Mouse (Mus musculus) kidney, adult 2 months (tissue): ENCODE measurements around the gene E2f2. TPM values are rescaled to one million over a fixed set of nuclear protein-coding genes. Genes with fewer than 3 reads are reported as not detected.

ENCODE experiments used
- DNase-seq: peaks from one replicate; pipeline ENCODE4 v3.0.0; 2021
- H3K27ac ChIP-seq: fragments of 200-500 bp; 2 replicates; pipeline ENCODE4 v1.5.1; 2012; ENCODE audit warnings: low read depth, low read length, control low read depth, inconsistent platforms; ENCODE audit not compliant: insufficient read depth
- H3K27me3 ChIP-seq: fragments of 200-500 bp; replicated peaks from 2 replicates; pipeline ENCODE4 v1.6.1; 2012; ENCODE audit warnings: mild to moderate bottlenecking, moderate library complexity, low read length, inconsistent platforms; ENCODE audit not compliant: control insufficient read depth, insufficient read depth
- H3K36me3 ChIP-seq: fragments of 200-500 bp; 2 replicates; pipeline ENCODE4 v1.6.1; 2012; ENCODE audit warnings: mild to moderate bottlenecking, moderate library complexity, low read length, inconsistent platforms; ENCODE audit not compliant: control insufficient read depth, insufficient read depth
- H3K4me1 ChIP-seq: fragments of 200-500 bp; 2 replicates; pipeline ENCODE4 v1.6.1; 2011; ENCODE audit warnings: low read length; ENCODE audit not compliant: control insufficient read depth, insufficient read depth
- H3K4me3 ChIP-seq: fragments of 200-500 bp; 2 replicates; pipeline ENCODE4 v1.5.1; 2011; ENCODE audit warnings: mild to moderate bottlenecking, low read depth, low read length, control low read depth; ENCODE audit not compliant: insufficient read depth
- CTCF ChIP-seq: fragments of 200-500 bp; conservative IDR thresholded peaks from 2 replicates; pipeline ENCODE4 v1.5.1; 2011; ENCODE audit warnings: low read depth, mild to moderate bottlenecking, control low read depth, low read length, moderate library complexity, mixed read lengths; ENCODE audit not compliant: insufficient read depth, insufficient read length
- POLR2A ChIP-seq: fragments of 200-500 bp; IDR thresholded peaks from one replicate; pipeline ENCODE4 v1.6.1; 2011; ENCODE audit warnings: low read depth, low read length, control low read depth
- WGBS: fragments of 180-500 bp; shearing (Covaris S2); methylation state at CpG from one replicate; pipeline ENCODE4 v1.1.7; 2018; 5-methylcytosine and 5-hydroxymethylcytosine counted together
- polyA plus RNA-seq: library from polyadenylated mRNA; depleted of rRNA; stranded (reverse); fragments of >200 nt; gene quantifications from 2 replicates; pipeline ENCODE4 v1.2.3, GENCODE M21; 2012

Gene E2f2
- polyA plus RNA-seq, 1 experiment: 2.2 TPM

- no peak for TF ChIP-seq POLR2A
- no peak for TF ChIP-seq CTCF
Observed at GRCm38 (mm10) chr4:136145362-136145885, 26.8 kb upstream of the E2f2 start.

GRCm38 (mm10) chr4:136145991-136146711, 26.0 kb upstream of the E2f2 start:
- Histone ChIP-seq H3K27ac (peak overlapping the region; percentile 99), H3K4me3 (peak overlapping the region; percentile 71), H3K36me3 (no peaks in the 10 kb centered on the region; the same call in 1 of the 2 replicates), H3K27me3 (no peaks in the 10 kb centered on the region), H3K4me1 (peaks cover 25% of the 10 kb centered on the region)
- DNase-seq: peak; percentile 43
- TF ChIP-seq POLR2A: no peak
- no peak for TF ChIP-seq CTCF
- WGBS: 31% methylated on average over 7 of the region's 7 CpGs

More at GRCm38 (mm10) chr4:136145362-136145885, 26.8 kb upstream of the E2f2 start:
- peaks cover 29% of the 10 kb centered on the region for H3K4me1 ChIP-seq
- no peaks in the 10 kb centered on the region for H3K27me3 ChIP-seq
- 24% methylated on average over 11 of the region's 11 CpGs for WGBS
- H3K27ac ChIP-seq: peak overlapping the region; percentile 99
- H3K4me3 ChIP-seq: peak overlapping the region; percentile 71
- no peaks in the 10 kb centered on the region; the same call in 1 of the 2 replicates for H3K36me3 ChIP-seq
- DNase-seq: peak; percentile 31

- H3K4me3 ChIP-seq: peak overlapping the region; percentile 18; the same call in 1 of the 2 replicates
- no peaks in the 10 kb centered on the region for H3K27me3 ChIP-seq
- no peak for TF ChIP-seq POLR2A
- TF ChIP-seq CTCF: no peak
- H3K4me1 ChIP-seq: peaks cover 25% of the 10 kb centered on the region
- H3K27ac ChIP-seq: peak overlapping the region; percentile 99
- no peaks in the 10 kb centered on the region; the same call in 1 of the 2 replicates for H3K36me3 ChIP-seq
- DNase-seq: peak; percentile 84
- WGBS: 19% methylated on average over 6 of the region's 6 CpGs
Observed at GRCm38 (mm10) chr4:136146712-136147154, 25.5 kb upstream of the E2f2 start.

- peak overlapping the region; percentile 33 for H3K4me3 ChIP-seq
- DNase-seq: peak; percentile 95
- H3K27ac ChIP-seq: peak overlapping the region; percentile 99
- H3K4me1 ChIP-seq: peaks cover 17% of the 10 kb centered on the region
- WGBS: 1% methylated on average over 47 of the region's 48 CpGs
- H3K27me3 ChIP-seq: no peaks in the 10 kb centered on the region
- no peaks in the 10 kb centered on the region; the same call in 1 of the 2 replicates for H3K36me3 ChIP-seq
- TF ChIP-seq CTCF: no peak
- peak; percentile 48 for TF ChIP-seq POLR2A
Observed at GRCm38 (mm10) chr4:136147436-136148135, 24.6 kb upstream of the E2f2 start.

GRCm38 (mm10) chr4:136148342-136149044, 23.7 kb upstream of the E2f2 start:
- peak overlapping the region; percentile 9; the same call in 1 of the 2 replicates for H3K4me3 ChIP-seq
- no peaks in the 10 kb centered on the region for H3K27me3 ChIP-seq
- no peaks in the 10 kb centered on the region; the same call in 1 of the 2 replicates for H3K36me3 ChIP-seq
- TF ChIP-seq CTCF: no peak
- TF ChIP-seq POLR2A: no peak
- peak; percentile 87 for DNase-seq
- H3K4me1 ChIP-seq: peaks cover 11% of the 10 kb centered on the region; the same call in 1 of the 2 replicates
- peak overlapping the region; percentile 88 for H3K27ac ChIP-seq
- 11% methylated on average over 31 of the region's 31 CpGs for WGBS

GRCm38 (mm10) chr4:136149045-136149379, 23.2 kb upstream of the E2f2 start:
- TF ChIP-seq POLR2A (no peak), CTCF (no peak)
- Histone ChIP-seq H3K36me3 (no peaks in the 10 kb centered on the region; the same call in 1 of the 2 replicates), H3K27ac (peak overlapping the region; percentile 88), H3K4me3 (no peak overlapping the region), H3K27me3 (no peaks in the 10 kb centered on the region), H3K4me1 (peaks cover 11% of the 10 kb centered on the region; the same call in 1 of the 2 replicates)
- DNase-seq: no peak
- WGBS: 90% methylated on average over 2 of the region's 2 CpGs
